Mouse (Mus musculus) forebrain, embryonic 11.5 days (tissue): ENCODE measurements around the gene Spata1. TPM values are rescaled to one million over a fixed set of nuclear protein-coding genes. Genes with fewer than 3 reads are reported as not detected.
A peak's percentile ranks its signal among the peaks of the same experiment; 100 is the strongest.

Experiments
- ATAC-seq: fragments of 200-750 bp; cut with Nextera tagmentation; replicated peaks from 2 replicates; pipeline ENCODE4 v1.8.0; 2017; ENCODE audit warnings: moderate TSS enrichment; ENCODE audit not compliant: low FRiP score
- DNase-seq: peaks from one replicate; pipeline ENCODE4 v3.0.0-alpha.2; 2017; ENCODE audit warnings: low spot score
- H3K27ac ChIP-seq: fragments of 300-500 bp; sonication (generic); 2 replicates; pipeline ENCODE4 v1.5.1; 2014; ENCODE audit warnings: low read depth, low read length
- H3K27me3 ChIP-seq: fragments of 300-500 bp; sonication (generic); 2 replicates; pipeline ENCODE4 v1.6.1; 2014; ENCODE audit warnings: mild to moderate bottlenecking, low read length, mixed read lengths; ENCODE audit not compliant: control insufficient read depth, insufficient read depth
- H3K36me3 ChIP-seq: fragments of 300-500 bp; sonication (generic); 2 replicates; pipeline ENCODE4 v1.6.1; 2014; ENCODE audit warnings: mild to moderate bottlenecking, low read length, moderate library complexity, mixed read lengths; ENCODE audit not compliant: control insufficient read depth, insufficient read depth
- H3K4me1 ChIP-seq: fragments of 300-500 bp; sonication (generic); replicated peaks from 2 replicates; pipeline ENCODE4 v1.6.1; 2014; ENCODE audit warnings: low read length, mixed read lengths; ENCODE audit not compliant: control insufficient read depth, insufficient read depth
- H3K4me2 ChIP-seq: fragments of 300-500 bp; sonication (generic); 2 replicates; pipeline ENCODE4 v1.6.1; 2014; ENCODE audit warnings: low read depth, mild to moderate bottlenecking, low read length, moderate library complexity, mixed read lengths; ENCODE audit not compliant: severe bottlenecking
- H3K4me3 ChIP-seq: fragments of 300-500 bp; sonication (generic); 2 replicates; pipeline ENCODE4 v1.5.1; 2014; ENCODE audit warnings: low read depth, low read length
- H3K9ac ChIP-seq: fragments of 300-500 bp; sonication (generic); 2 replicates; pipeline ENCODE4 v1.6.1; 2014; ENCODE audit warnings: low read length
- H3K9me3 ChIP-seq: fragments of 300-500 bp; sonication (generic); 2 replicates; pipeline ENCODE4 v1.6.1; 2016; ENCODE audit warnings: low read length, mixed read lengths; ENCODE audit not compliant: control insufficient read depth
- WGBS: fragments of 180-500 bp; shearing (Covaris S2); extraction: QIAGEN DNeasy Blood & Tissue Kit; methylation state at CpG from one replicate; pipeline ENCODE4 v1.1.7; 2014; 5-methylcytosine and 5-hydroxymethylcytosine counted together
- polyA plus RNA-seq: library from polyadenylated mRNA; unstranded; fragments of >200 nt; fragmentation: Nextera tagmentation; extraction: Ambion mirVana; gene quantifications from 2 replicates; pipeline ENCODE4 v1.2.1, GENCODE M21; 2014

Spata1 gene
- polyA plus RNA-seq, 1 experiment from 2014 or later: 7.5 TPM

DNA sequence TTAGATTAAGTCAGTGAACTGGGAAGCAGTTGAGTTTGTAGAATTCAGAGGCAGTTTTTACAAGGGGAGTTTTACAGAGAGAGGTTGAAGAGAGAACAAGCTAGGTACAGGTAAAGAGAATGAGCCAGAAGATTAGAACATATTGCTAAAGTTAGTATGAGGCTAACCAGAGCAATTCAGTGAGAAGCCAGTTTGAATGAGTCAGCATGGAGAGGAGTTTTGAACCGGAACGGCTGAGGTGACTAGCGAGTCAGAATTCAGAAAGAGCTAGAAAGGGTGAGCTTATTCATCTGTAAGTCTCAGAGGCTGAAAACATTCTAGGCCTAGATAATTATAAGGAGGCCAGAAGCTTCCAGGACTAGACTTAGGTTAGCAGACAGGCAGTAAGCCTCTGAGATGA lies 25.1 kb downstream of the Spata1 start:
- H3K36me3 ChIP-seq: no peaks in the 10 kb centered on the region
- ATAC-seq (no peak), DNase-seq (no peak)
- no peaks in the 10 kb centered on the region for H3K9me3 ChIP-seq
- H3K4me1 ChIP-seq: no peaks in the 10 kb centered on the region
- H3K9ac ChIP-seq: no peak overlapping the region
- 89% methylated on average over 3 of the region's 3 CpGs for WGBS
- H3K27me3 ChIP-seq: no peaks in the 10 kb centered on the region
- no peak overlapping the region for H3K4me2 ChIP-seq
- no peak overlapping the region for H3K4me3 ChIP-seq
- H3K27ac ChIP-seq: no peak overlapping the region

DNA sequence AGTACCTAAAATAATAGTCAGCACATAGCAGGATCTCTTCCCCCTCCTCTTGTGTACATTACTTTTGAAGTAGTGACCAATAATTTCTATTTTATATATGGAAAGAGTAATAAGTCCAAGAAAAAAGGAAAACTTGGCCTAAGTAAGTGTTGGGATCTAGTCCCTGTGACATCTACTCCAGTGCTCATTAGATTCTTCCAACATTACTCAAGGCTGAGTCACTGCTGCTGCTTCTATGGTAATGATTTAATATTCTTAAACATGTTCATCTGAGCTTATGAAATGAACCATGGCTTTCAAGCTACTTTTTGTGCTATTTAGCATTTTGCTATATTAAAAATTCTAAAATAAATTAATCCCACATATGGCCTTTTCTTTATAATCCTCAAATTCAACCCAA lies 25.8 kb downstream of the Spata1 start:
- Histone ChIP-seq H3K4me3 (no peak overlapping the region), H3K9me3 (no peaks in the 10 kb centered on the region), H3K36me3 (no peaks in the 10 kb centered on the region), H3K27me3 (no peaks in the 10 kb centered on the region), H3K27ac (no peak overlapping the region), H3K4me1 (no peaks in the 10 kb centered on the region), H3K4me2 (no peak overlapping the region), H3K9ac (no peak overlapping the region)
- DNase-seq (no peak), ATAC-seq (no peak)

DNA sequence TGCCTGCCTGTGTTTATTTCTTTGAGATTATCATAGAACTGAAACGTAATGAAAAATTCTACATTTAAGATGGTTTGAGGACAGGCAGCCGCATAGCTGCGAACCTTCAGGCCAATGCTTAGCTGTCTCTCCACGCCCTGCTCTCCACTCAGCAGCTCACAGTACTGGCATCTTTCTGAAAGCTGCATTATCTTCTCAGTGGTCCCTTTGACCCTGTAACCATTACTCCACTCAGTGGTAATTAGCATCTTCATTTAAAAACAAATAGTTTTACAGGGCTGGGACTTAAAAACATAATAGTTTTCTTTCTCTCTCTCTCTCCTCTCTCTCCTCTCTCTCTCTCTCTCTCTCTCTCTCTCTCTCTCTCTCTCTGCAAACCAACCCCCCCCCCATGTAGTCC lies 26.9 kb downstream of the Spata1 start:
- Histone ChIP-seq H3K27me3 (no peaks in the 10 kb centered on the region), H3K36me3 (no peaks in the 10 kb centered on the region), H3K9me3 (no peaks in the 10 kb centered on the region), H3K4me1 (no peaks in the 10 kb centered on the region), H3K27ac (no peak overlapping the region), H3K4me3 (no peak overlapping the region), H3K9ac (no peak overlapping the region), H3K4me2 (no peak overlapping the region)
- 62% methylated on average over 4 of the region's 4 CpGs for WGBS
- ATAC-seq (no peak), DNase-seq (no peak)

DNA sequence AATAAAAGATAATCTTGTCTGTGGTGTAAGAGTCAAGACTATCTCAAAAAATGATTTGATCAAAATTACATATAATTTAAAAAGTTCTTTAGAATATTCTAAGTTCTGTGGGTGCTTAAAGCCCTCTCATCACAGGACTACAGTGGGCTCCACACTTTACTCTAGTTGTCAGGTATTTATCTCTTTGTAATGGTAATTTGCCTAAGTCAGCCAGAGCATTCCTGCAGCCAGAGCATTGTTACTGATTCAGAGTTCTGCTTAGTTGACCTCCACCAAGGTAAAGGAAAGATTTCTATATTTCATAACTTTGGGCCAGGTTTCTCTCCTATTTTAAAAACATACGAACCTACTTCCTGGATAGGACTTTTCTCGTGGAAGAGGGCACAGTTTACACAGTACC lies 30.3 kb downstream of the Spata1 start:
- no peak overlapping the region for H3K9ac ChIP-seq
- no peaks in the 10 kb centered on the region for H3K27me3 ChIP-seq
- no peaks in the 10 kb centered on the region for H3K36me3 ChIP-seq
- ATAC-seq (no peak), DNase-seq (no peak)
- no peaks in the 10 kb centered on the region for H3K4me1 ChIP-seq
- no peak overlapping the region for H3K27ac ChIP-seq
- WGBS: 89% methylated on average over 2 of the region's 2 CpGs
- H3K4me2 ChIP-seq: no peak overlapping the region
- H3K4me3 ChIP-seq: no peak overlapping the region
- no peaks in the 10 kb centered on the region for H3K9me3 ChIP-seq

DNA sequence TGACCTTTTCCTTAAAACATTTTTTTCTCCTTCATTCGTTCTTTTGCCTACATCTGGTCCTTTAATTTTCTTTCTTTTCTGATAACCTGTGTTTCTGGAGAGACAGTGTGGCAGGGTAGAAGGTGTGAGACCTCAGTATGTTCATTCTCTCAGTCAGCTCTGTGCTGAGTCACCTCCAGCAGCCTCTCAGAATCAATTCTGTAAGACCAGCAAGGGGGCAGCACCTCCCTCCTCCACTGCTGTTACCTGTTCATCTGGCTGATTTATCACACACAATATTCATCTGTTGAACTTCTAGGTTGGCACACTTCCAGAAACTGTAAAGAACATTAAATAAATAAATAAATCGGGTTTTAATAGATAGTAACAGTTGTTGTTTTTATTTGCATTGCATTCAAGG lies 36.6 kb downstream of the Spata1 start:
- H3K4me3 ChIP-seq: no peak overlapping the region
- no peaks in the 10 kb centered on the region for H3K36me3 ChIP-seq
- no peaks in the 10 kb centered on the region for H3K9me3 ChIP-seq
- H3K9ac ChIP-seq: no peak overlapping the region
- H3K27me3 ChIP-seq: no peaks in the 10 kb centered on the region
- H3K4me1 ChIP-seq: no peaks in the 10 kb centered on the region
- no peak overlapping the region for H3K27ac ChIP-seq
- no peak for ATAC-seq
- DNase-seq: no peak
- WGBS: 64% methylated on average over 2 of the region's 2 CpGs
- H3K4me2 ChIP-seq: no peak overlapping the region

DNA sequence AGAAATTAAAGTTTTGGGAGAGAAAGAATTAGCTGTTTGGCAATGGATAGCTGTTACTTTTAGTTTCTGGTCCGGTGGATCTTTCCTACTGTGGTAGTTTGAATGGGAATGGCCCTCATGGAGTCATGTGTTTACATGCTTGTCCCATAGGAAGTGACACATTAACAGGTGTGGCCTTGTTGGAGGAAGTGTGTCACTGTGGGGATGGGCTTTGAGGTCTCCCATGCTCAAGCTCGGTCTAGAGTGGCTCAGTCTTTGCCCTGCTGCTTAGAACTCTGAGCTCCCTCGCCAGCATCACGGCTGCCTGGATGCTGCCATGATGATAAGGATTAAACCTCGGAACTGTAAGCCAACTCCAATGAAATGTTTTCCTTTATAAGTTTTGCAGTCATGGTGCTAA lies 48.2 kb downstream of the Spata1 start:
- Histone ChIP-seq H3K4me3 (no peak overlapping the region), H3K4me1 (no peaks in the 10 kb centered on the region; the same call in 1 of the 2 replicates), H3K27ac (no peak overlapping the region), H3K9me3 (no peaks in the 10 kb centered on the region), H3K27me3 (no peaks in the 10 kb centered on the region), H3K4me2 (no peak overlapping the region), H3K36me3 (no peaks in the 10 kb centered on the region), H3K9ac (no peak overlapping the region)
- WGBS: 86% methylated on average over 5 of the region's 5 CpGs
- DNase-seq: no peak
- no peak for ATAC-seq

DNA sequence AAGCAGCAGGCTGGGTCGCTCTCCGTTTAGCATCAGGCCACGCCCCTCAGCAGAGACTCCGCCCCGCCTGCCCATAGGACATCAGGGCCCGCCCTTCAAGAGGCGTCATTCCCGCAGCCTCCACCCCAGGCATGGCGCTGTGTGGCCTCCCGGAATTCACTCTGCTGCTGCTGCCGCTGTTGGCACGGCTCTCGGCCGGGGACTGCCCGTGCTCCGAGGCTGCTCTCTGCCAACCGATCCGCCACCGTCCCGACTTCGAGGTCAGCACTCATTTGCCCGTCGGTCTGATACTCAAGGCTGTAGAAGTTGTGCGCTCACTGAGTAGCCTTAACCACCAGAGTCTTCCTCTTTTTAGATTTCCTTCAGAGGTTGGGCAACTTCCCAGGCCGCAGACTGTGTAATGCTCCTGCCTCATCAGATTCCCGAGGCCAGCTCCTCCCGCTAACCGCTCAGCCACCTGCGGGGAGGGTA lies 49.1 kb downstream of the Spata1 start:
- Histone ChIP-seq H3K36me3 (no peaks in the 10 kb centered on the region), H3K27me3 (no peaks in the 10 kb centered on the region), H3K27ac (no peak overlapping the region; the same call in 1 of the 2 replicates), H3K4me3 (peak overlapping the region; percentile 45), H3K4me2 (peak overlapping the region; percentile 69), H3K4me1 (no peaks in the 10 kb centered on the region; the same call in 1 of the 2 replicates), H3K9me3 (no peaks in the 10 kb centered on the region; the same call in 1 of the 2 replicates), H3K9ac (peak overlapping the region; percentile 69)
- ATAC-seq (peak; percentile 100), DNase-seq (peak; percentile 97)
- under 1% methylated on average over 29 of the region's 29 CpGs for WGBS

DNA sequence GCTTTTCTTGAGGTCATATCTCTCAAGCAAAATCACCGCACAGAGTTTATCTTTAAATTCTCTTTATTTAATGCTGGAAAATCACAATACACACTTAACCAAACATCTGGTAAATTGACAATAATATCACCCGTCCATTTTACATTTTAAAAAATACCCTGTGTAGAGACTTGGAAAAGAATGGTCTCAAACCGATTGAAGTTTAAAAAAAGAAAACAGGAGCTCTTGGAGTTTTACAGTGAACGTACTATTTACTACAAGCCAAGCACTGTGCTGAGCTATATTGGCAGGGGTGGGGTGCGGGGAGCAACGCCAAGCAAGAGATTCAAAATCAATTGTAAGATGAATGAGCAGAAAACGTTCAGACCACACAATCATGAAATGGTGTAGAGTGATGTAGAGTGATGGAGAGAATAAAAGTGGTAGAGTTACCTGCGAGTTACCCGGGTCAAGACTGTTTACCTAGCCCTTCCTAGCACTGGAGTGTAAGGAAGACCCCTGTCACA lies 49.8 kb downstream of the Spata1 start, which contains the start of gene Ctbs:
TSS of gene Ctbs (plus strand) at position 51 of the 506 bp plus-strand sequence.
- Histone ChIP-seq H3K4me1 (no peaks in the 10 kb centered on the region; the same call in 1 of the 2 replicates), H3K9ac (peak within 1 kb of the TSS; percentile 69), H3K36me3 (no peaks in the 10 kb centered on the region; the same call in 1 of the 2 replicates), H3K27ac (no peak within 1 kb of the TSS; the same call in 1 of the 2 replicates), H3K9me3 (no peaks in the 10 kb centered on the region; the same call in 1 of the 2 replicates), H3K4me3 (peak within 1 kb of the TSS; percentile 45), H3K27me3 (no peaks in the 10 kb centered on the region), H3K4me2 (peak within 1 kb of the TSS; percentile 69)
- ATAC-seq (no peak; the same call in 1 of the 2 replicates), DNase-seq (no peak)
- WGBS: 52% methylated on average over 9 of the region's 9 CpGs

DNA sequence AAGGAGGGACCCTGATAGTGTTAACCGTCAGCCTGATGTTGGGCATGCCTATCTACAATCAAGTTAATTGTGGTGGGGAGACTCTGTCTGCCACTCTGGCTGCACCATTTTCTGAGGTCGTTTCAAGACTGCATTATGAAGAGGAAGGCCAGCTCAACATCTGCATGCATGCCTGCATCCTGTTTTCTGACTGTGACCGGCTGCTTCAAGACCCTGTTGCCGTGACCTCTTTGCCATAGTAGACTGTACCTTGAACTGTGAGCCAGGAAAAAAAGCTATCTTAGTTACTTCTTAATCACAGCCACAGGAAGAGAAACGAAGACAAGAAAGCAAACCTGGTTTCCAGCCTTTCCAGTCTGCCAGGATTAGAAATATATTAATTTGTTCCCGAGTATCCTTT lies 50.6 kb downstream of the Spata1 start:
- Histone ChIP-seq H3K36me3 (no peaks in the 10 kb centered on the region; the same call in 1 of the 2 replicates), H3K27me3 (no peaks in the 10 kb centered on the region), H3K9ac (no peak overlapping the region), H3K4me2 (no peak overlapping the region), H3K4me1 (no peaks in the 10 kb centered on the region; the same call in 1 of the 2 replicates), H3K4me3 (no peak overlapping the region), H3K27ac (no peak overlapping the region), H3K9me3 (no peaks in the 10 kb centered on the region; the same call in 1 of the 2 replicates)
- WGBS: 78% methylated on average over 6 of the region's 6 CpGs
- ATAC-seq: no peak
- DNase-seq: no peak
